Mouse (Mus musculus) megakaryocyte, embryonic 14.5 days (primary cell): Measurements from ENCODE around the gene Gm17571.

ENCODE experiments used
- FLI1 ChIP-seq: IDR thresholded peaks from 2 replicates; pipeline ENCODE4 v1.6.1; 2012; ENCODE audit warnings: low read length, inconsistent platforms, mixed read lengths
- GATA1 ChIP-seq: IDR thresholded peaks from 3 replicates; pipeline ENCODE4 v1.6.1; 2012; ENCODE audit warnings: mixed read lengths, low read length, inconsistent platforms, borderline replicate concordance

GRCm38 (mm10) chr9:13443484-13444211 lies 2.9 kb downstream of the Gm17571 start:
- no peak for TF ChIP-seq FLI1
- no peak for TF ChIP-seq GATA1
